21 mouse cellular contexts compared by ENCODE assay signal in genomic region chr6:52990816-52991215, GRCm38 (mm10).
"Had no signal": no experiment of that assay in that cellular context is flagged by ENCODE, and none has a peak within 500 bp of the region (broad histone marks: within the 10 kb centered on the region; RNA-seq: fewer than 3 reads in every experiment).

No protein-coding gene starts in this region.

- ATAC-seq: hindbrain, postnatal 0 days; intestine, embryonic 16.5 days; midbrain, embryonic 15.5 days had no signal

- H3K9ac ChIP-seq: liver, embryonic 14.5 days; lung, embryonic 14.5 days; midbrain, embryonic 15.5 days; neural tube, embryonic 12.5 days; neural tube, embryonic 15.5 days; stomach, embryonic 15.5 days had no signal

- H3K9me3 ChIP-seq: midbrain, embryonic 15.5 days; neural tube, embryonic 12.5 days; neural tube, embryonic 15.5 days; stomach, embryonic 15.5 days had no signal

- H3K36me3 ChIP-seq: midbrain, embryonic 15.5 days; neural tube, embryonic 12.5 days; neural tube, embryonic 15.5 days; stomach, embryonic 15.5 days had no signal

- DNase-seq: kidney, adult 18-20 months; kidney, adult 9 months; kidney, postnatal 14 days; kidney, postnatal 4 days; layer of hippocampus, adult 9-11 months; layer of hippocampus, postnatal 36 days; left cerebral cortex, postnatal 4 days; lung, embryonic 14.5 days; retina, postnatal 1 day; right cerebral cortex, postnatal 25 days; spleen, adult 18-20 months; thymus, postnatal 36 days had no signal

- H3K4me1 ChIP-seq: midbrain, embryonic 15.5 days; neural tube, embryonic 12.5 days; stomach, embryonic 15.5 days had no signal

- H3K27ac ChIP-seq: hindbrain, postnatal 0 days; layer of hippocampus, adult 2 months; liver, embryonic 14.5 days; midbrain, embryonic 15.5 days; neural tube, embryonic 12.5 days; neural tube, embryonic 15.5 days; stomach, embryonic 15.5 days had no signal

- H3K4me3 ChIP-seq: layer of hippocampus, adult 2 months; midbrain, embryonic 15.5 days; neural tube, embryonic 12.5 days; neural tube, embryonic 15.5 days; stomach, embryonic 15.5 days had no signal

- H3K4me2 ChIP-seq: lung, embryonic 14.5 days; midbrain, embryonic 11.5 days; midbrain, embryonic 15.5 days; neural tube, embryonic 12.5 days; neural tube, embryonic 15.5 days; stomach, embryonic 15.5 days had no signal

- H3K27me3 ChIP-seq: midbrain, embryonic 15.5 days; neural tube, embryonic 12.5 days; neural tube, embryonic 15.5 days; stomach, embryonic 15.5 days had no signal
